Mouse (Mus musculus) hindbrain, embryonic 15.5 days (tissue): Measurements from ENCODE around the gene Aph1b. TPM values are rescaled to one million over a fixed set of nuclear protein-coding genes. Genes with fewer than 3 reads are reported as not detected.
A peak's percentile ranks its signal among the peaks of the same experiment; 100 is the strongest.
"Not testable (repeated sequence)": the region's sequence is repeated elsewhere in the genome, so short reads cannot be mapped to it uniquely, and the experiment has no call there.

Experiments
- ATAC-seq: fragments of 200-750 bp; cut with Nextera tagmentation; 2 replicates; pipeline ENCODE4 v1.8.0; 2017; ENCODE audit warnings: low read depth, moderate number of reproducible peaks, moderate TSS enrichment; ENCODE audit not compliant: low FRiP score
- H3K27ac ChIP-seq: fragments of 300-500 bp; sonication (generic); replicated peaks from 2 replicates; pipeline ENCODE4 v1.5.1; 2015; ENCODE audit warnings: mild to moderate bottlenecking, inconsistent platforms
- H3K27me3 ChIP-seq: fragments of 300-500 bp; sonication (generic); 2 replicates; pipeline ENCODE4 v1.6.1; 2015; ENCODE audit warnings: control low read depth, inconsistent platforms
- H3K36me3 ChIP-seq: fragments of 300-500 bp; sonication (generic); 2 replicates; pipeline ENCODE4 v1.6.1; 2015; ENCODE audit warnings: control low read depth, inconsistent platforms
- H3K4me1 ChIP-seq: fragments of 300-500 bp; sonication (generic); replicated peaks from 2 replicates; pipeline ENCODE4 v1.6.1; 2015; ENCODE audit warnings: control low read depth, inconsistent platforms
- H3K4me2 ChIP-seq: fragments of 300-500 bp; sonication (generic); 2 replicates; pipeline ENCODE4 v1.6.1; 2015; ENCODE audit warnings: moderate library complexity, mild to moderate bottlenecking, inconsistent platforms
- H3K4me3 ChIP-seq: fragments of 300-500 bp; sonication (generic); 2 replicates; pipeline ENCODE4 v1.5.1; 2015; ENCODE audit warnings: mild to moderate bottlenecking, inconsistent platforms
- H3K9ac ChIP-seq: fragments of 300-500 bp; sonication (generic); 2 replicates; pipeline ENCODE4 v1.6.1; 2015; ENCODE audit warnings: inconsistent platforms
- H3K9me3 ChIP-seq: fragments of 300-500 bp; sonication (generic); 2 replicates; pipeline ENCODE4 v1.6.1; 2016; ENCODE audit warnings: control low read depth, inconsistent platforms
- WGBS: fragments of 180-500 bp; shearing (Covaris S2); methylation state at CpG from one replicate; pipeline ENCODE4 v1.1.7; 2015; 5-methylcytosine and 5-hydroxymethylcytosine counted together
- polyA plus RNA-seq: library from polyadenylated mRNA; unstranded; fragments of >200 nt; fragmentation: Nextera tagmentation; extraction: Ambion mirVana; gene quantifications from 2 replicates; pipeline ENCODE4 v1.2.1, GENCODE M21; 2015

Gene Aph1b
- polyA plus RNA-seq, 1 experiment from 2014 or later, result 20.7 TPM

- peak within 1 kb of the TSS; percentile 89 for H3K27ac ChIP-seq
- peak within 1 kb of the TSS; percentile 59 for H3K4me2 ChIP-seq
- peaks cover 15% of the 10 kb centered on the region for H3K4me1 ChIP-seq
- H3K27me3 ChIP-seq, result no peaks in the 10 kb centered on the region
- WGBS, result 79% methylated on average over 5 of the region's 5 CpGs
- H3K9ac ChIP-seq, result peak within 1 kb of the TSS; percentile 72
- ATAC-seq, result no peak
- H3K9me3 ChIP-seq, result no peaks in the 10 kb centered on the region
- H3K4me3 ChIP-seq, result peak within 1 kb of the TSS; percentile 72
- no peaks in the 10 kb centered on the region for H3K36me3 ChIP-seq
These were observed 1.4 kb upstream of the Aph1b start, which contains the start of gene Gm10647 for GRCm38 (mm10) chr9:66796739-66797138. Gene Gm10647, plus strand, starts transcription at chr9:66797039.

- H3K4me1 ChIP-seq, result peaks cover 15% of the 10 kb centered on the region
- no peaks in the 10 kb centered on the region for H3K27me3 ChIP-seq
- H3K36me3 ChIP-seq, result peaks cover 5% of the 10 kb centered on the region; the same call in 1 of the 2 replicates
- H3K27ac ChIP-seq, result peak overlapping the region; percentile 89
- ATAC-seq, result peak; percentile 70
- H3K4me2 ChIP-seq, result peak overlapping the region; percentile 59
- no peaks in the 10 kb centered on the region for H3K9me3 ChIP-seq
- peak overlapping the region; percentile 72 for H3K4me3 ChIP-seq
- 3% methylated on average over 43 of the region's 43 CpGs for WGBS
- peak overlapping the region; percentile 72 for H3K9ac ChIP-seq
These were observed 444 bp downstream of the Aph1b start for GRCm38 (mm10) chr9:66794629-66795463.

- Histone ChIP-seq H3K4me2 (no peak overlapping the region), H3K9ac (no peak overlapping the region), H3K4me1 (no peaks in the 10 kb centered on the region), H3K27me3 (no peaks in the 10 kb centered on the region), H3K27ac (no peak overlapping the region), H3K9me3 (no peaks in the 10 kb centered on the region), H3K36me3 (peaks cover 13% of the 10 kb centered on the region; the same call in 1 of the 2 replicates), H3K4me3 (no peak overlapping the region)
- 3% methylated on average over 2 of the region's 2 CpGs for WGBS
- ATAC-seq, result no peak
These were observed 7.5 kb downstream of the Aph1b start for GRCm38 (mm10) chr9:66787821-66788220.

GRCm38 (mm10) chr9:66784552-66784951 lies 10.7 kb downstream of the Aph1b start:
- H3K4me3 ChIP-seq, ATAC-seq, H3K4me1 ChIP-seq, H3K9me3 ChIP-seq, H3K36me3 ChIP-seq, H3K27ac ChIP-seq, H3K9ac ChIP-seq, H3K4me2 ChIP-seq, H3K27me3 ChIP-seq: not testable (repeated sequence)
- WGBS, result 77% methylated on average over 2 of the region's 3 CpGs

- no peaks in the 10 kb centered on the region for H3K27me3 ChIP-seq
- no peaks in the 10 kb centered on the region for H3K4me1 ChIP-seq
- H3K27ac ChIP-seq, result no peak overlapping the region
- H3K36me3 ChIP-seq, result no peaks in the 10 kb centered on the region
- no peak overlapping the region for H3K4me3 ChIP-seq
- no peak overlapping the region for H3K9ac ChIP-seq
- no peak for ATAC-seq
- no peaks in the 10 kb centered on the region for H3K9me3 ChIP-seq
- no peak overlapping the region for H3K4me2 ChIP-seq
These were observed 24.6 kb downstream of the Aph1b start for GRCm38 (mm10) chr9:66770701-66771100.

GRCm38 (mm10) chr9:66769275-66769674 lies 26.0 kb downstream of the Aph1b start:
- 70% methylated on average over 3 of the region's 3 CpGs for WGBS
- no peaks in the 10 kb centered on the region for H3K36me3 ChIP-seq
- no peak for ATAC-seq
- no peak overlapping the region for H3K27ac ChIP-seq
- H3K27me3 ChIP-seq, result no peaks in the 10 kb centered on the region
- H3K9me3 ChIP-seq, result no peaks in the 10 kb centered on the region
- no peak overlapping the region for H3K9ac ChIP-seq
- no peak overlapping the region for H3K4me2 ChIP-seq
- H3K4me1 ChIP-seq, result no peaks in the 10 kb centered on the region
- H3K4me3 ChIP-seq, result no peak overlapping the region

GRCm38 (mm10) chr9:66768721-66769120 lies 26.6 kb downstream of the Aph1b start:
- no peak overlapping the region for H3K4me2 ChIP-seq
- H3K9me3 ChIP-seq, result no peaks in the 10 kb centered on the region
- WGBS, result 82% methylated on average over 1 of the region's 1 CpGs
- no peak overlapping the region for H3K4me3 ChIP-seq
- no peaks in the 10 kb centered on the region for H3K36me3 ChIP-seq
- H3K27me3 ChIP-seq, result no peaks in the 10 kb centered on the region
- H3K27ac ChIP-seq, result no peak overlapping the region
- no peak for ATAC-seq
- no peak overlapping the region for H3K9ac ChIP-seq
- H3K4me1 ChIP-seq, result no peaks in the 10 kb centered on the region

- H3K4me2 ChIP-seq, result no peak overlapping the region
- no peak for ATAC-seq
- H3K9me3 ChIP-seq, result no peaks in the 10 kb centered on the region
- no peak overlapping the region for H3K9ac ChIP-seq
- no peak overlapping the region for H3K4me3 ChIP-seq
- H3K4me1 ChIP-seq, result no peaks in the 10 kb centered on the region
- H3K27ac ChIP-seq, result no peak overlapping the region
- 59% methylated on average over 1 of the region's 1 CpGs for WGBS
- no peaks in the 10 kb centered on the region for H3K36me3 ChIP-seq
- H3K27me3 ChIP-seq, result no peaks in the 10 kb centered on the region
These were observed 34.3 kb downstream of the Aph1b start for GRCm38 (mm10) chr9:66760991-66761390.

- Histone ChIP-seq H3K27me3 (no peaks in the 10 kb centered on the region), H3K4me3 (no peak overlapping the region), H3K4me1 (no peaks in the 10 kb centered on the region), H3K9me3 (no peaks in the 10 kb centered on the region), H3K27ac (no peak overlapping the region), H3K9ac (no peak overlapping the region), H3K36me3 (no peaks in the 10 kb centered on the region), H3K4me2 (no peak overlapping the region)
- no peak for ATAC-seq
- 69% methylated on average over 6 of the region's 6 CpGs for WGBS
These were observed 42.4 kb downstream of the Aph1b start for GRCm38 (mm10) chr9:66752849-66753248.

GRCm38 (mm10) chr9:66748390-66748789 lies 46.9 kb downstream of the Aph1b start:
- Histone ChIP-seq H3K4me2 (no peak overlapping the region), H3K27ac (no peak overlapping the region), H3K4me1 (no peaks in the 10 kb centered on the region), H3K27me3 (no peaks in the 10 kb centered on the region), H3K4me3 (no peak overlapping the region), H3K9ac (no peak overlapping the region), H3K9me3 (no peaks in the 10 kb centered on the region), H3K36me3 (no peaks in the 10 kb centered on the region)
- WGBS, result 72% methylated on average over 15 of the region's 15 CpGs
- no peak for ATAC-seq

- ATAC-seq, result no peak
- 88% methylated on average over 2 of the region's 2 CpGs for WGBS
- Histone ChIP-seq H3K27ac (no peak overlapping the region), H3K4me3 (no peak overlapping the region), H3K9ac (no peak overlapping the region), H3K36me3 (no peaks in the 10 kb centered on the region), H3K4me1 (no peaks in the 10 kb centered on the region), H3K27me3 (no peaks in the 10 kb centered on the region), H3K9me3 (no peaks in the 10 kb centered on the region), H3K4me2 (no peak overlapping the region)
These were observed 50.8 kb downstream of the Aph1b start for GRCm38 (mm10) chr9:66744531-66744930.

GRCm38 (mm10) chr9:66739516-66739915 lies 55.8 kb downstream of the Aph1b start:
- Histone ChIP-seq H3K4me1 (no peaks in the 10 kb centered on the region), H3K9me3 (no peaks in the 10 kb centered on the region), H3K4me2 (no peak overlapping the region), H3K9ac (no peak overlapping the region), H3K36me3 (no peaks in the 10 kb centered on the region), H3K27me3 (no peaks in the 10 kb centered on the region), H3K4me3 (no peak overlapping the region), H3K27ac (no peak overlapping the region)
- 86% methylated on average over 7 of the region's 7 CpGs for WGBS
- no peak for ATAC-seq

- no peak for ATAC-seq
- no peaks in the 10 kb centered on the region for H3K27me3 ChIP-seq
- no peak overlapping the region for H3K9ac ChIP-seq
- no peak overlapping the region for H3K4me2 ChIP-seq
- 50% methylated on average over 2 of the region's 2 CpGs for WGBS
- H3K4me1 ChIP-seq, result peaks cover 12% of the 10 kb centered on the region
- no peak overlapping the region for H3K4me3 ChIP-seq
- no peaks in the 10 kb centered on the region for H3K36me3 ChIP-seq
- no peaks in the 10 kb centered on the region for H3K9me3 ChIP-seq
- no peak overlapping the region for H3K27ac ChIP-seq
These were observed 58.7 kb downstream of the Aph1b start for GRCm38 (mm10) chr9:66736551-66736950.
